Mouse (Mus musculus) megakaryocyte, embryonic 14.5 days (primary cell): ENCODE measurements around the gene Rsph10b. TPM values are rescaled to one million over a fixed set of nuclear protein-coding genes. Genes with fewer than 3 reads are reported as not detected.

Experiments
- H3K27me3 ChIP-seq: replicated peaks from 2 replicates; pipeline ENCODE3; 2012; ENCODE audit warnings: inconsistent platforms
- H3K36me3 ChIP-seq: replicated peaks from 2 replicates; pipeline ENCODE3; 2012; ENCODE audit warnings: low read length, inconsistent platforms, mixed read lengths
- H3K4me1 ChIP-seq: 2 replicates; pipeline ENCODE4 v1.6.1; 2012; ENCODE audit warnings: inconsistent platforms
- H3K4me3 ChIP-seq: replicated peaks from 2 replicates; pipeline ENCODE3; 2012; ENCODE audit warnings: moderate library complexity, mild to moderate bottlenecking, inconsistent platforms
- H3K9me3 ChIP-seq: 2 replicates; pipeline ENCODE4 v1.6.1; 2012; ENCODE audit warnings: inconsistent platforms
- FLI1 ChIP-seq: IDR thresholded peaks from 2 replicates; pipeline ENCODE4 v1.6.1; 2012; ENCODE audit warnings: low read length, inconsistent platforms, mixed read lengths
- GATA1 ChIP-seq: IDR thresholded peaks from 3 replicates; pipeline ENCODE4 v1.6.1; 2012; ENCODE audit warnings: mixed read lengths, low read length, inconsistent platforms, borderline replicate concordance
- polyA plus RNA-seq: library from polyadenylated mRNA; stranded (reverse); fragments of >175 nt; gene quantifications from 2 replicates; pipeline ENCODE4 v1.2.3, GENCODE M21; 2012; ENCODE audit warnings: low replicate concordance; ENCODE audit not compliant: insufficient read depth

Rsph10b gene
- polyA plus RNA-seq, 1 experiment = not detected

DNA sequence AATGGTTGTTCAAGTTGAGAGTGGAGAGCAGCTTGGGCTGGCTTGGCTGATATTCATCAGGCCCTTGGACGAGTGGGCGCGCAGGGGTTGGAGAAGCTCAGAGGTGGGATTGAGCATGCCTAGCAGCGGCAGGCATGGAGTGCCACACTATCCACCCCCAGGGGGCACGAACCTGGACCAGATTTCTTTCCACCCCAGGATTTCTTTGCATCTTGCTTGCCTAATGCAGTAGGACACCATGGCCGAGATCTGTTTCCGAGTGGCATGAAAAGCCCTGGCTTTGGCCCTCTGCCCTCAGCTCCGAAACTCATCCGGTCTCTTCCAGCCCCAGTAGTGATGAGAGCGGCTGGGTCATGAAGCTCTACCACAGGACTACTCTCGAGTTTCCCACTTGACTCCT lies 579 bp downstream of the Rsph10b start:
- H3K9me3 ChIP-seq = no peaks in the 10 kb centered on the region
- no peak for TF ChIP-seq FLI1
- TF ChIP-seq GATA1 = no peak
- H3K4me1 ChIP-seq = no peaks in the 10 kb centered on the region
- H3K27me3 ChIP-seq = no peaks in the 10 kb centered on the region
- peaks cover 49% of the 10 kb centered on the region for H3K36me3 ChIP-seq
- no peak overlapping the region for H3K4me3 ChIP-seq

DNA sequence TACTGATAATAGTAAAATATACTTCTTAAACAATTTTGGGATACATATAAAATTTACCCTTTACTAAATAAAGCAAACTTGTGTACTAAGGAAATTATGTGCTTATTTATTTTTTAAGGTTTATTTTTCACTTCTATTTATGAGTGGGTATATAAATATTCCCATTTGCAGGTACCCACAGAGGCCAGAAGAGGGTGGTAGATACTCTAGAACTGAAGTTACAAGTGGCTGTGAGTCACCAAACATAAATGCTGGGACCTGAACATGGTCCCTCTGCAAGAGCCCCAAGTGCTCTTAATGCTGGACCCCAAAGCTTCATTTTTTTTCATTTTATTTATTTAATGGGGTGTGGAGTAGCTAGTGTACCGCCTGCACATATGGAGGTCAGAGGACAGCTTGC lies 1.0 kb downstream of the Rsph10b start:
- H3K9me3 ChIP-seq = no peaks in the 10 kb centered on the region
- H3K27me3 ChIP-seq = no peaks in the 10 kb centered on the region
- no peak overlapping the region for H3K4me3 ChIP-seq
- H3K36me3 ChIP-seq = peaks cover 45% of the 10 kb centered on the region
- TF ChIP-seq GATA1 (no peak), FLI1 (no peak)
- no peaks in the 10 kb centered on the region for H3K4me1 ChIP-seq

DNA sequence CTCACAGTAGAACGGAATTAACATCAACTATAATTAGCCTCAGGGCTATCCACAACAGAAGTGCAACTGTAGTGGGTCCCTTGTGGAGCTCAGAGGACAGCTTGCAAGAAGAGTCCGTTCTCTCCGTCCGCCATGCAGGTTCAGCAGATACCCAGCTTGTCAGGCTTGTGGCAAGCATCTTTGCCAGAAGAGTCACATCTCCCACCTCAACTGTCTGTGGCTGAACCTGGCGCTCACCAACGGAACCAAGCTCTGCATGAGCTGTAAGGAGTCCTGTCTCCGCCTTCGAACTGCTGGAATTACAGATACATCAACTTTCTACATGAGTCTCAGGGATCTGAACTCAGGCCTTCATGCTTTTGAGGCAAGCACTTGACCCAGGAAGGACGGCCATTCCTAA lies 3.3 kb downstream of the Rsph10b start:
- H3K4me3 ChIP-seq = peak overlapping the region; percentile 14
- no peak for TF ChIP-seq FLI1
- TF ChIP-seq GATA1 = no peak
- peaks cover 23% of the 10 kb centered on the region for H3K36me3 ChIP-seq
- no peaks in the 10 kb centered on the region for H3K4me1 ChIP-seq
- peaks cover 12% of the 10 kb centered on the region for H3K9me3 ChIP-seq
- no peaks in the 10 kb centered on the region for H3K27me3 ChIP-seq

DNA sequence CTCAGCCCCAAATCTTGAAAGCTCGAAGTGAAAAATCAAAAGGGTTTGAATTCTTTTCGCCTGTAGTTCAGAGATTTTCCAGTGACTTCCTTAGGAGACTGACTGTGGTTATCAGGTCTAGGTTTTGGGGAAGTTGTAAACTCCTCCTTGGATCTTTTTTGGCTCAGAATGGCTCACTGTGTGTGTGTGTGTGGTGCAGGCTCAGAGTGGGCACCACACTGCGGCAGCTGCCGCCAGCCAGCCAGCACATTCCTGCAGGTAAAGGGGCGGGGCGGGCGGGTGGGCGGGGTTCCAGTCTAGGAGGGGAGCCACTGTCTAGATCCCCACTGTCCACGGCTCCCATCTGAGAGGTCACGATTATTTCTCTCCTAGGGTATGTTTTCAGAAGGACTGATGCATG lies 8.8 kb downstream of the Rsph10b start:
- Histone ChIP-seq H3K9me3 (peaks cover 23% of the 10 kb centered on the region), H3K36me3 (no peaks in the 10 kb centered on the region), H3K4me1 (no peaks in the 10 kb centered on the region), H3K27me3 (peaks cover 12% of the 10 kb centered on the region), H3K4me3 (no peak overlapping the region)
- TF ChIP-seq GATA1 = no peak
- no peak for TF ChIP-seq FLI1

DNA sequence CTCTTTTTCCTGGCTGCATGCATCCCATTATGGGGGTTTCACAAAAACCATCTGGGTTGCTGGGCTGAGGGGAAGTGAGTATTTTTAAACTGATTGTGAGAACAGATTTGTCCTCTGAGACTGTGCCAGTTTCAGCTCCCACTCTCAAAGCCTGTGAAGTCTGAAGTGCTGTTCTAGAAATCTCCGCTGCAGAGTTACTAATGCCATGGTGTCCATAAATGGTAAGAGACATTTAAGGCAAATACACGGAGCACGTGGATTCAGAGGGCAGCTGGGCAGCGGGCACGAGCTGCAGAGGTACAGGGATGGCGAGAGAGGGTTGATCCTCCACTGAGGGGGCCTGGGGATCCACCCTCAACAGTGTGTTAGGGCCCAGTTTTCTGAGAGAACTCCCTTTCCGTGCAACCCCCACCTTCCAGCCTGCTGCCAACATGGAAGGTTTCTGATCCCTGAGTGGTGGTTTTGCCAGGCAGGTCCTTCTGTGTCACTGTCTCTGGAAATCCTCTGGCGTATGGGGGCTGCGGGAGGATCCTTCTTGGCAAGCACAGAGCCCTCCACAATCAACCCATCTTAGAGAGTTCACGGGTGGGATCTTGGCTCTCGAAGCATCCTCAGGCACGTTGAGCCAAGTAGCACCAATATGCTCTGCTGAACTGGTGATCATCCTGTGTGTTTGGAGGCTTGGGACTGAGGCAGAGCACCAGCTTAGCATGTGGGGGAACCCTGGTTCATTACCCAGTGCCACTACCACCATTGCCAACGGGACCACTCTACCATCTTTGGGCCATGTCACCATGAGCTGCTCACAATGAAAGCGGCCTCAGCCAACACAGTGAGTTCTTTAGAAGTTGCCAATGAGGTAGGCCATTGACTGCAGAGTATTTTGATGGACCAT lies 10.6 kb downstream of the Rsph10b start:
- no peak for TF ChIP-seq FLI1
- no peak for TF ChIP-seq GATA1
- H3K36me3 ChIP-seq = no peaks in the 10 kb centered on the region
- H3K4me1 ChIP-seq = no peaks in the 10 kb centered on the region

DNA sequence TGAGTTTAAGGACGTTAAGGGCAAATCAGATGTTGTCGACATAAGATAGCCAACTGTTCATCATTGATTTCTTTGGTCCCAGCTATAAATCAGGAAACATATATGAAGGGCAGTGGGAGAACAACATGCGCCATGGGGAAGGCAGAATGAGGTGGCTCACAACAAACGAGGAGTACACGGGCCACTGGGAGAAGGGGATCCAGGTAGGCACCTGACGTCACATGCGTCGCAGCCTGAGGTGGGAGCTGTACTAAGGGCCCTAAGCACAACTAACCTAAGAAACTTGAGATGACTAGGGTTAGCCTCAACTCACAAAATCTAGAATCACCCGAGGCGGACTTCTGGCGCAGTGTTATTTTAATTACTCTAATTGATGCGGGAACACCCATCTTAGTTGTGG lies 15.5 kb downstream of the Rsph10b start:
- H3K4me1 ChIP-seq = no peaks in the 10 kb centered on the region
- no peak overlapping the region for H3K4me3 ChIP-seq
- H3K36me3 ChIP-seq = no peaks in the 10 kb centered on the region
- peaks cover 16% of the 10 kb centered on the region for H3K27me3 ChIP-seq
- H3K9me3 ChIP-seq = peaks cover 11% of the 10 kb centered on the region
- TF ChIP-seq FLI1 (no peak), GATA1 (no peak)

More for the DNA sequence above, 10.6 kb downstream of the Rsph10b start:
- Histone ChIP-seq H3K4me3 (no peak overlapping the region), H3K27me3 (peaks cover 14% of the 10 kb centered on the region), H3K9me3 (peaks cover 23% of the 10 kb centered on the region)

DNA sequence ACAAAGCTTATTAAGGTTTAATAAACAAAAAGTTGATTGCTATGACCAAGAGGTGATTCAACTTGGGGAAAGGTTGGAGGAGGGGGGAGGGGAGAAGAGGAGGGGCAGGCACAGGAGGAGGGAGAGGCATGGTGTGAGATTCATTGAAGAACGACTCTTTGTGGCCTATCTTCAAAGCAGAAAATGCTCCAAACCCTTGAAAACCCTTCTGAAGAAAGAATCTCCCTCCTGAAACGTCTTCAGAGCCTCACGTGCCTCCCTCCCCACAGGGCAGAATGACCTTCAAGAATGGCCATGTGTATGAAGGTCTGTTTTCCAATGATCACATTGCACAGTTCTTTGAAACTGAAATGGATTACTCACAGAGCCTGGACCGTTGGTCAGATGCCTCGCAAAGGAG lies 17.2 kb downstream of the Rsph10b start:
- Histone ChIP-seq H3K9me3 (peaks cover 2% of the 10 kb centered on the region), H3K36me3 (no peaks in the 10 kb centered on the region), H3K27me3 (peaks cover 10% of the 10 kb centered on the region), H3K4me3 (no peak overlapping the region), H3K4me1 (no peaks in the 10 kb centered on the region)
- TF ChIP-seq GATA1 (no peak), FLI1 (no peak)

DNA sequence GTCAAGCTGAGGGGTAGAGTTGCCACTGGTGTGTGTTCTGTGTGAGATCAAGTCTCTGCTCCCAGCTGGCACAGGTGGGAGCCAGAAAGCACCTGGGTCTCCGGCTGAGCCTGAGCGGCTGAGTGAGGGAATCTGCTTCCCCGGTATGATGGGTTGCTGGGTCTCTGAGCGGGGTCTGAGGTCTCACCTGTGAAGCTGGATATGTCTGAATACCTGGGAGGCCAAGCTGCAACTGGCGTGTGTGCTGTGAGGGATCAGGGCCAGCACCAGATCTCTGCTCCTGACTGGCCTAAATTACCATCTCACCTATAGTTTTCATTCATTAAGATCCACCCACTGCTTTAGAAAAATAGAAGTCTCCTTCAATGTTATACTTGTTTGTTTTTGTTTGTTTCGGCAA lies 24.3 kb downstream of the Rsph10b start:
- Histone ChIP-seq H3K4me3 (no peak overlapping the region), H3K27me3 (peaks cover 6% of the 10 kb centered on the region), H3K9me3 (peaks cover 13% of the 10 kb centered on the region; the same call in 1 of the 2 replicates), H3K36me3 (no peaks in the 10 kb centered on the region), H3K4me1 (no peaks in the 10 kb centered on the region)
- TF ChIP-seq FLI1 = no peak
- TF ChIP-seq GATA1 = no peak

DNA sequence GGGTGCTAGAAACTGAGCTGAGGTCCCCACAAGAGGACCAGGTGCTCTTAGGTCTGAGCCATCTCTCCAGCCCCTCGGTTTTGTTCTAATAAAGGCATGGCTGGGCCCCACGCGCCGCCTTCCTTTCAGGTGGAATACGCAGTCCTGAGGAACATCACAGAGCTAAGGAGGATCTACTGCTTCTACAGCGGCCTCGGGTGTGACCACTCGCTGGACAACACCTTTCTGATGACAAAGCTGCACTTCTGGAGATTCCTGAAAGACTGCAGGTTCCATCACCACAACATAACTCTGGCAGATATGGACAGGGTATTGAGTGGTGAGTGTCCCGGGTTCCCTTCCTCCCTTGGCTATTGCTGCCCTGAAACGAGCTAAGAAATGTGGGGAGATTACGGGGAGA lies 26.7 kb downstream of the Rsph10b start:
- H3K4me3 ChIP-seq = no peak overlapping the region
- peaks cover 8% of the 10 kb centered on the region for H3K27me3 ChIP-seq
- H3K36me3 ChIP-seq = no peaks in the 10 kb centered on the region
- H3K4me1 ChIP-seq = no peaks in the 10 kb centered on the region
- H3K9me3 ChIP-seq = peaks cover 13% of the 10 kb centered on the region; the same call in 1 of the 2 replicates
- TF ChIP-seq GATA1 = no peak
- no peak for TF ChIP-seq FLI1

DNA sequence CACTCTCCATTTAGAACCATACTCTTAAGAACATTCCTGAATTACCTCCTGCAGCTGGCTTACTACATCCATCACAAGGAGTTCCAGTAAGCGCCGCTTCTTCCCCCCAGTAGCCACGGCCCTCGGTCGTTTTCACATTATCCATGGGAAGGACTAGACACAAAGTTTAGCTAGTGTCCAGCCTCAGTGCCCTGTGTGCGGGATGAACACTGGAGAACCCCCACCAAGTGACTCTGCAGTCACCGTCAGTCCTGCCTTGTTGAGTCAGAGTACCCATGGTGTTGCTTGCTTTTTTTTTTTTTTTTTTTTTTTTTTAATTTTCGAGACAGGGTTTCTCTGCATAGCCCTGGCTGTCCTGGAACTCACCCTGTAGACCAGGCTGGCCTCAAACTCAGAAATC lies 28.3 kb downstream of the Rsph10b start:
- H3K36me3 ChIP-seq = no peaks in the 10 kb centered on the region
- TF ChIP-seq GATA1 (no peak), FLI1 (no peak)
- H3K4me1 ChIP-seq = no peaks in the 10 kb centered on the region
- peaks cover 13% of the 10 kb centered on the region; the same call in 1 of the 2 replicates for H3K9me3 ChIP-seq
- peaks cover 13% of the 10 kb centered on the region for H3K27me3 ChIP-seq
- no peak overlapping the region for H3K4me3 ChIP-seq
